Mouse (Mus musculus) testis, adult 2 months (tissue): ENCODE data around the gene Ifitm5.

ENCODE experiments used
- CTCF ChIP-seq: fragments of 200-500 bp; IDR thresholded peaks from 2 replicates; pipeline ENCODE4 v1.5.1; 2012; ENCODE audit warnings: low read depth, mild to moderate bottlenecking, inconsistent platforms, low read length, moderate library complexity; ENCODE audit not compliant: control insufficient read depth, insufficient read depth, insufficient replicate concordance
- POLR2A ChIP-seq: fragments of 200-500 bp; IDR thresholded peaks from 2 replicates; pipeline ENCODE4 v1.6.1; 2012; ENCODE audit warnings: low read depth, mild to moderate bottlenecking, inconsistent platforms, low read length, moderate library complexity; ENCODE audit not compliant: control insufficient read depth

DNA sequence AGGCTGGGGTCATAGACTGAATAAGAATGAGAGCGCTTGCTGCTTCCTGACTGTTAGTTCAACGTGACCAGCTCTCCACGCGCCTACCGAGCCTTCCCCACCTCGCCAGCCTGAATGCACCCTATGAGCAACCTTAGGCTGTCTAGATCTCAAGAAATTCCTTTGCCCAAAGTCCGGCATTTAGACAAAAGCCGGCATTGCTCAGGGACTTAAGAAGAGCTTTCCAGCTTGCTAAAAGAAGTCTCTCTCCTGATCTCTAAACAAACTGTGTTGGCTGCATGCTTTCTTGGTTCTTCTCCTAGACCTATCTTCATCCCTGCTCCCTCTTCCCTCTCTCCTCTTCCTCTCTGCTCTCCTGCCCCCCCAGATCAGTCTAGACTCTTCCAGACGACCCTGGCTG is 24.8 kb upstream of the Ifitm5 start:
- TF ChIP-seq CTCF (no peak), POLR2A (no peak)
